Mouse (Mus musculus) stomach, embryonic 16.5 days (tissue): ENCODE results near the gene Serp2. TPM values are rescaled to one million over a fixed set of nuclear protein-coding genes. Genes with fewer than 3 reads are reported as not detected.

Source experiments
- ATAC-seq: fragments of 200-750 bp; cut with Nextera tagmentation; 2 replicates; pipeline ENCODE4 v1.8.0; 2017; ENCODE audit warnings: moderate number of reproducible peaks, moderate TSS enrichment; ENCODE audit not compliant: insufficient read depth, low FRiP score
- H3K27ac ChIP-seq: fragments of 300-500 bp; sonication (generic); 2 replicates; pipeline ENCODE4 v1.5.1; 2014; ENCODE audit warnings: low read length
- H3K27me3 ChIP-seq: fragments of 300-500 bp; sonication (generic); 2 replicates; pipeline ENCODE4 v1.6.1; 2014; ENCODE audit warnings: low read length, control low read depth, mixed read lengths; ENCODE audit not compliant: control insufficient read depth, insufficient read depth
- H3K36me3 ChIP-seq: fragments of 300-500 bp; sonication (generic); 2 replicates; pipeline ENCODE4 v1.6.1; 2014; ENCODE audit warnings: low read length; ENCODE audit not compliant: control insufficient read depth, insufficient read depth
- H3K4me1 ChIP-seq: fragments of 300-500 bp; sonication (generic); 2 replicates; pipeline ENCODE4 v1.6.1; 2014; ENCODE audit warnings: low read length, control low read depth, mixed read lengths; ENCODE audit not compliant: control insufficient read depth, insufficient read depth
- H3K4me2 ChIP-seq: fragments of 300-500 bp; sonication (generic); 2 replicates; pipeline ENCODE4 v1.6.1; 2014; ENCODE audit warnings: low read depth, low read length, mixed read lengths
- H3K4me3 ChIP-seq: fragments of 300-500 bp; sonication (generic); replicated peaks from 2 replicates; pipeline ENCODE4 v1.5.1; 2014; ENCODE audit warnings: mild to moderate bottlenecking, low read length
- H3K9ac ChIP-seq: fragments of 300-500 bp; sonication (generic); 2 replicates; pipeline ENCODE4 v1.6.1; 2014; ENCODE audit warnings: low read length
- H3K9me3 ChIP-seq: fragments of 300-500 bp; sonication (generic); replicated peaks from 2 replicates; pipeline ENCODE4 v1.6.1; 2016; ENCODE audit warnings: low read length, control low read depth; ENCODE audit not compliant: control insufficient read depth
- WGBS: fragments of 180-500 bp; shearing (Covaris S2); extraction: QIAGEN DNeasy Blood & Tissue Kit; methylation state at CpG from one replicate; pipeline ENCODE4 v1.1.7; 2014; 5-methylcytosine and 5-hydroxymethylcytosine counted together
- polyA plus RNA-seq: library from polyadenylated mRNA; unstranded; fragments of >200 nt; fragmentation: Nextera tagmentation; extraction: Ambion mirVana; gene quantifications from 2 replicates; pipeline ENCODE4 v1.2.1, GENCODE M21; 2015

Serp2 gene
- 7.8 and 8.8 TPM in 2 replicates for polyA plus RNA-seq

- 8% methylated on average over 17 of the region's 17 CpGs for whole genome bisulfite sequencing
- Histone ChIP-seq H3K4me1 (peaks cover 17% of the 10 kb centered on the region), H3K4me2 (peak within 1 kb of the TSS; percentile 98), H3K4me3 (peak within 1 kb of the TSS; percentile 67), H3K27me3 (no peaks in the 10 kb centered on the region), H3K36me3 (no peaks in the 10 kb centered on the region), H3K27ac (peak within 1 kb of the TSS; percentile 79), H3K9ac (peak within 1 kb of the TSS; percentile 85), H3K9me3 (no peaks in the 10 kb centered on the region)
- ATAC-seq = peak; percentile 16; the same call in 1 of the 2 replicates
Observed at GRCm38 (mm10) chr14:76556852-76557208, at the start of gene Serp2. Gene Serp2 (minus strand): TSS chr14:76556889.

- Histone ChIP-seq H3K9ac (no peak overlapping the region), H3K9me3 (no peaks in the 10 kb centered on the region), H3K4me1 (peaks cover 10% of the 10 kb centered on the region; the same call in 1 of the 2 replicates), H3K27me3 (no peaks in the 10 kb centered on the region), H3K4me2 (no peak overlapping the region), H3K27ac (peak overlapping the region; percentile 45; the same call in 1 of the 2 replicates), H3K36me3 (no peaks in the 10 kb centered on the region), H3K4me3 (no peak overlapping the region)
- WGBS = 49% methylated on average over 13 of the region's 13 CpGs
- no peak for ATAC-seq
Observed at GRCm38 (mm10) chr14:76605931-76606534, 49.3 kb upstream of the Serp2 start.

DNA sequence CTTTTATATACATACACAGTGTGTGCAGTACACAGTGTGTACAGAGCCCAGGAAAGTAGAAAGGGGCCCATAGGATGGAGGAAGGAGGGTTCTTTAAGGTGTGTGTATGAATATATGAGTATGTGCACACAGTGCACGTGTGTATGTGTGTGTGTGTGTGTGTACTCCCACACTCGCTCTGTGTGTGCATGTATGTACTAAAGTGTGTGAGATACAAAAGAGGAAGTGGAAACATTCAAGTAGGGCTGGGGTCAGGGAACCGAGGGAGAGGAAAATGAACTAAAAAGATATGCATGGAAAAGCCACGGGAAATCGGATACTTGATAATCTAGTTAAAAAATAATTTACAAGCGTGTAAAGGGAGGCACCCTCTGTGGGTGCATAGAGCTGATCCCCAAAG is 47.3 kb upstream of the Serp2 start:
- peaks cover 26% of the 10 kb centered on the region for H3K4me1 ChIP-seq
- no peak overlapping the region for H3K27ac ChIP-seq
- H3K9ac ChIP-seq = no peak overlapping the region
- whole genome bisulfite sequencing = 69% methylated on average over 6 of the region's 6 CpGs
- no peak overlapping the region for H3K4me3 ChIP-seq
- no peaks in the 10 kb centered on the region for H3K9me3 ChIP-seq
- H3K4me2 ChIP-seq = no peak overlapping the region
- no peaks in the 10 kb centered on the region for H3K27me3 ChIP-seq
- H3K36me3 ChIP-seq = no peaks in the 10 kb centered on the region
- no peak for ATAC-seq

- H3K9me3 ChIP-seq = no peaks in the 10 kb centered on the region
- H3K4me3 ChIP-seq = no peak overlapping the region
- H3K9ac ChIP-seq = no peak overlapping the region
- H3K36me3 ChIP-seq = no peaks in the 10 kb centered on the region
- WGBS = 77% methylated on average over 4 of the region's 4 CpGs
- no peak overlapping the region for H3K4me2 ChIP-seq
- H3K4me1 ChIP-seq = peaks cover 41% of the 10 kb centered on the region
- no peak overlapping the region; the same call in 1 of the 2 replicates for H3K27ac ChIP-seq
- H3K27me3 ChIP-seq = no peaks in the 10 kb centered on the region
- ATAC-seq = no peak
Observed at GRCm38 (mm10) chr14:76601654-76602053, 45.0 kb upstream of the Serp2 start.

- Histone ChIP-seq H3K27ac (peak overlapping the region; percentile 65), H3K4me2 (no peak overlapping the region), H3K9me3 (no peaks in the 10 kb centered on the region), H3K27me3 (no peaks in the 10 kb centered on the region), H3K9ac (no peak overlapping the region), H3K4me1 (peaks cover 40% of the 10 kb centered on the region), H3K4me3 (no peak overlapping the region), H3K36me3 (no peaks in the 10 kb centered on the region)
- 42% methylated on average over 3 of the region's 3 CpGs for WGBS
- no peak for ATAC-seq
Observed at GRCm38 (mm10) chr14:76600391-76600790, 43.7 kb upstream of the Serp2 start.

GRCm38 (mm10) chr14:76599706-76600105 is 43.0 kb upstream of the Serp2 start:
- Histone ChIP-seq H3K4me2 (no peak overlapping the region), H3K9ac (no peak overlapping the region), H3K27me3 (no peaks in the 10 kb centered on the region), H3K27ac (peak overlapping the region; percentile 65), H3K4me3 (no peak overlapping the region), H3K9me3 (no peaks in the 10 kb centered on the region), H3K4me1 (peaks cover 43% of the 10 kb centered on the region), H3K36me3 (no peaks in the 10 kb centered on the region)
- ATAC-seq = no peak
- 41% methylated on average over 4 of the region's 4 CpGs for WGBS

DNA sequence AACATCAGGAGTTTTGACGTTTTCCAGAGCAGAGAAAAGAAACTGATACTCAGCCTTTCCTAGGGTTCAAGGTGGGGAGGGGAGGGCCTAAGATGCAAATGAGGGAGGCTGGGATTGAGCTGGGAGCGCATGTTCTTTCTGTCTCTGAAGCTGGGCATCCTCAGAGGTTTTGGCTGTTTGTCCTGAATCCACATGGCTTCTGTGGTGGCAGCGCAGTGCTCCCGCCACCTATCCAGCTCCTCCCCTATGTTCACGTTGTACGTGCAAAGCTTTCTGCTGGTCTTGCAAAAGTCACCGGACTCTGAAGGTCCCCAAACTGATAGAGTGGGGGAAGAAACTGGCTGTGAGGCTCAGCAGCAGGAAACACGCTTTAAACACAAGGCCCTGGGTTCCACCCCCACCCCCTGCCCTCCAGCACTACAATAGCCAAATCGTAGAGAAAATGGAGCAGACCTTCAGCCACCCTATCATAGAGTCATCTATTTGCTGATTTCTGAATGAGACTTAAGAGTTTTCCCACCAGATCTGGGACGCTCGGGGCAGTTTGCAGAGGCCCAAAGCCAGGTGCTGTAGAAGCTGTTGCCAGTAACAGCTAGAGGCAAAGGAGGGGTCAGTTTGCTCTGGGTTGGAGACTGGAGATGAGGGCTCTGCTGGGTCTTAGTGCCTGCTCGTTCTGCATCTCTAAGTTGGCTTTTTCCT is 42.0 kb upstream of the Serp2 start:
- peak overlapping the region; percentile 67 for H3K9ac ChIP-seq
- no peaks in the 10 kb centered on the region for H3K9me3 ChIP-seq
- peak overlapping the region; percentile 58 for H3K4me2 ChIP-seq
- H3K36me3 ChIP-seq = no peaks in the 10 kb centered on the region
- no peaks in the 10 kb centered on the region for H3K27me3 ChIP-seq
- WGBS = 2% methylated on average over 12 of the region's 12 CpGs
- H3K27ac ChIP-seq = peak overlapping the region; percentile 93
- ATAC-seq = peak; percentile 85
- H3K4me3 ChIP-seq = peak overlapping the region; percentile 30
- peaks cover 43% of the 10 kb centered on the region for H3K4me1 ChIP-seq

DNA sequence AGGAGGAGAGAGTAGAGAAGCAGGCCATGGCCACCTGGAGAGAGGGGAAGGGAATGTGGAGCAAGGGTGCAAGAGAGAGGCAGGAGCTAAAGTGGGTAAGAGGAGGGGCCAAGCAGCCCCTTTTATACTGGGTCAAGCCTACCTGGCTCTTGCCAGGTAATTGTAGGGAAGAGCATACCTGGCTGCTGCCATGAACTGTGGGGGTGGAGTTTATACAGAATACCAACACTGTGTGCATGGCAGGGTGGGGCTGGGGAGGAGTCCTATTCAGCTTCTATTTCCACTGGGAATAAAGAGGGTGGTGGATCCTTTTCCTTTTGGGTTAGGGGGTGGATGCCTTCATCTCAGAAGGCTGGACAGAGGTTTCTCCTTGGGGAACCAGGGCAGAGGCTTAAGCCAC is 41.1 kb upstream of the Serp2 start:
- H3K27me3 ChIP-seq = no peaks in the 10 kb centered on the region
- H3K9me3 ChIP-seq = no peaks in the 10 kb centered on the region
- H3K4me3 ChIP-seq = no peak overlapping the region
- peak overlapping the region; percentile 58; the same call in 1 of the 2 replicates for H3K4me2 ChIP-seq
- H3K36me3 ChIP-seq = no peaks in the 10 kb centered on the region
- peak overlapping the region; percentile 93 for H3K27ac ChIP-seq
- peaks cover 43% of the 10 kb centered on the region for H3K4me1 ChIP-seq
- H3K9ac ChIP-seq = peak overlapping the region; percentile 67; the same call in 1 of the 2 replicates
- ATAC-seq = peak; percentile 34; the same call in 1 of the 2 replicates
